Mouse (Mus musculus) C2C12 (cell line): ENCODE results near the gene Gm21988. TPM values are rescaled to one million over a fixed set of nuclear protein-coding genes. Genes with fewer than 3 reads are reported as not detected.
A peak's percentile ranks its signal among the peaks of the same experiment; 100 is the strongest.

Experiments used
- H3K27me3 ChIP-seq: one replicate; pipeline ENCODE4 v1.6.1; 2011; ENCODE audit not compliant: control insufficient read depth, insufficient read depth, insufficient read length
- H3K36me3 ChIP-seq: one replicate; pipeline ENCODE4 v1.6.1; 2011; ENCODE audit not compliant: control insufficient read depth, insufficient read depth
- H3K4me3 ChIP-seq: one replicate; pipeline ENCODE4 v1.5.1; 2011; ENCODE audit warnings: mild to moderate bottlenecking, control low read depth; ENCODE audit not compliant: poor library complexity, insufficient read depth, severe bottlenecking
- H3K79me2 ChIP-seq: one replicate; pipeline ENCODE4 v1.6.1; 2011; ENCODE audit not compliant: control insufficient read depth, insufficient read depth
- H3K79me3 ChIP-seq: one replicate; pipeline ENCODE4 v1.6.1; 2011; ENCODE audit warnings: low read depth, control low read depth
- H3ac ChIP-seq: one replicate; pipeline ENCODE3; 2011; ENCODE audit warnings: low read depth; ENCODE audit not compliant: control insufficient read depth, insufficient read length
- CEBPB ChIP-seq: IDR thresholded peaks from one replicate; pipeline ENCODE4 v1.6.1; 2011; ENCODE audit warnings: low read depth, mild to moderate bottlenecking, control low read depth, moderate library complexity
- CTCF ChIP-seq: IDR thresholded peaks from one replicate; pipeline ENCODE4 v1.5.1; 2011; ENCODE audit not compliant: control insufficient read depth, insufficient read depth, insufficient read length
- FOSL1 ChIP-seq: IDR thresholded peaks from one replicate; pipeline ENCODE4 v1.8.0; 2011; ENCODE audit warnings: mild to moderate bottlenecking, low read length; ENCODE audit not compliant: poor library complexity, insufficient read depth, severe bottlenecking
- MAX ChIP-seq: IDR thresholded peaks from one replicate; pipeline ENCODE4 v1.6.1; 2011; ENCODE audit warnings: mild to moderate bottlenecking, control low read depth
- MYOD1 ChIP-seq: IDR thresholded peaks from one replicate; pipeline ENCODE4 v1.6.1; 2011; ENCODE audit warnings: low read depth; ENCODE audit not compliant: control insufficient read depth, insufficient read length
- MYOG ChIP-seq: IDR thresholded peaks from one replicate; pipeline ENCODE4 v1.6.1; 2011; ENCODE audit not compliant: control insufficient read depth, insufficient read length; ENCODE audit errors: extremely low read depth
- USF1 ChIP-seq: IDR thresholded peaks from one replicate; pipeline ENCODE4 v1.6.1; 2011; ENCODE audit warnings: low read depth, mild to moderate bottlenecking, control low read depth, moderate library complexity
- polyA plus RNA-seq: library from polyadenylated mRNA; unstranded; fragments of >200 nt; fragmentation: generic; extraction: Trizol; gene quantifications from one replicate; pipeline ENCODE4 v1.2.1, GENCODE M21; 2012; ENCODE audit warnings: missing spikeins

The Gm21988 gene
- polyA plus RNA-seq, 1 experiment: 10.8 TPM

DNA sequence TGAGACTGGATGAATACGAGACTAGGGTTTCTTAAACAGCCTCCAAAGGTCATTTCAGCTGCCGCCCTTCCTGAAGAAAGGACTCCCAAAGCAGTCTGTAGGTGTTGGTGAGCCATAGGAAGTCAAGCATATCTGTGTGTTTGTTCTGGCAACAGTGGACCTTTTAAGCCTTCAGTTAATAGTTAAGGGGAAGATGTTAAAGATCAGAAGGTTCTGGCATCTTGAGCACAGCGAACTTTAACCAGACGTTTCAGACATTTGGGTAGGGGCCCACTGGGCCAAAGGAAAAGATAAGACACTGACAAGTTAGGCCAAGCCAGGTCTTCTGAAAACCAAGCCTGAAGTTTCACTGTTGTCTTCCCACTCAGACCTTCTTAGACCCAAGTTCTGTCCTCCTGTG, 21.6 kb downstream of the Gm21988 start:
- peaks cover 30% of the 10 kb centered on the region for H3K36me3 ChIP-seq
- no peak overlapping the region for H3ac ChIP-seq
- TF ChIP-seq CTCF: no peak
- no peaks in the 10 kb centered on the region for H3K27me3 ChIP-seq
- H3K4me3 ChIP-seq: no peak overlapping the region
- H3K79me2 ChIP-seq: peaks cover 90% of the 10 kb centered on the region
- peaks cover 20% of the 10 kb centered on the region for H3K79me3 ChIP-seq

DNA sequence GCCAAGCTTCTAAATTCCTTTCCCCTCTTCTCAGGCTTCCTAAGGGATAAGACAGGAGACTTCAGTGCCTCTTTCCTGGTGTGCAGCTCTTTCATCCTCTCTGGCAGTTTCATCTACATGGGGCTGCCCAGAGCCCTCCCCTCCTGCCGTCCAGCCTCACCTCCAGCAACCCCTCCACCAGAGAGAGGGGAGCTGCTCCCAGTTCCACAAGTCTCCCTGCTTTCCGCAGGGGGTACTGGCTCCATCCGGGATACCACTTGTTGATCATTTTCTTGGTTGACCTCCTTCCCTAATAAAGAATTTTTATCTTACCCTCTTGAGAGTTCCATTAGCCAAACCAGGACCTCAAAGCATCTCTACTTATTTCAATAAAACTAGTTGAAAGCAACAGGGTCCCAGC, 23.5 kb downstream of the Gm21988 start:
- TF ChIP-seq MAX (no peak), CEBPB (no peak)
- H3K4me3 ChIP-seq: peak overlapping the region; percentile 59
- H3K79me2 ChIP-seq: peaks cover 74% of the 10 kb centered on the region
- peak overlapping the region; percentile 75 for H3ac ChIP-seq
- H3K27me3 ChIP-seq: no peaks in the 10 kb centered on the region
- H3K36me3 ChIP-seq: peaks cover 30% of the 10 kb centered on the region
- H3K79me3 ChIP-seq: peaks cover 20% of the 10 kb centered on the region

DNA sequence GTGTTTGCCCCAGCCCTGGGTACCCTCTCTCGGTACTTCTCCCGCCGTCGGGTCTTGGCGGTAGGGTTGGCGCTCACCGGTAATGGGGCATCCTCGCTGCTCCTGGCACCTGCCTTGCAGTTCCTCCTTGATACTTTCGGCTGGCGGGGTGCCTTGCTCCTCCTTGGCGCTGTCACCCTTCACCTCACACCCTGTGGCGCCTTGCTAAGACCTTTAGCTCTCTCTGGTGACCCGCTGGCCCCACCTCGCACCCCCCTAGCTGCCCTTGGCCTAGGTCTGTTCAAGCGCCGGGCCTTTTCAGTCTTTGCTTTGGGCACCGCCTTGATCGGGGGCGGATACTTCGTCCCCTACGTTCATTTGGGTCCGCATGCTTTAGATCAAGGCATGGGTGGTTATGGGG, 24.3 kb downstream of the Gm21988 start:
- TF ChIP-seq MAX (peak; percentile 30), FOSL1 (no peak)
- Histone ChIP-seq H3K79me3 (peaks cover 20% of the 10 kb centered on the region), H3K27me3 (no peaks in the 10 kb centered on the region), H3K36me3 (peaks cover 30% of the 10 kb centered on the region), H3K4me3 (peak overlapping the region; percentile 59), H3ac (peak overlapping the region; percentile 75), H3K79me2 (peaks cover 71% of the 10 kb centered on the region)

DNA sequence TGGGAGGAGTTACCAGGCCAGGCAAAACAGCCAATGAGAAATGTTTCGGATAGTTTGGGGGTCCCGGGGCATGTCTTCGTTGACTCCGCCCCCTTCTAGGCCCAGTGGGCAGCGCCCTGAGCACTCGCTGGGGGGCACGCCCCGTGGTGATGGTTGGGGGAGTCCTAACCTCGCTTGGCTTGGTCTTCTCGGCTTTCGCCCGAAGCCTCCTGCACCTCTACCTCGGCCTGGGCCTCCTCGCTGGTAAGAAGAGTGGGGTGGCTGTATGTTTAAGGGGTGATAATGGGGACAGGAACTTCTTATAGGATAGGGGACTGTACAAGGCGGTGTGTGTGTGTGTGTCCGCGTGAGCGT, 24.8 kb downstream of the Gm21988 start:
- peaks cover 20% of the 10 kb centered on the region for H3K79me3 ChIP-seq
- H3ac ChIP-seq: peak overlapping the region; percentile 75
- no peaks in the 10 kb centered on the region for H3K27me3 ChIP-seq
- H3K79me2 ChIP-seq: peaks cover 67% of the 10 kb centered on the region
- TF ChIP-seq FOSL1 (no peak), MYOD1 (no peak), CEBPB (no peak), CTCF (no peak), USF1 (no peak), MYOG (no peak), MAX (no peak)
- H3K4me3 ChIP-seq: peak overlapping the region; percentile 59
- peaks cover 30% of the 10 kb centered on the region for H3K36me3 ChIP-seq

DNA sequence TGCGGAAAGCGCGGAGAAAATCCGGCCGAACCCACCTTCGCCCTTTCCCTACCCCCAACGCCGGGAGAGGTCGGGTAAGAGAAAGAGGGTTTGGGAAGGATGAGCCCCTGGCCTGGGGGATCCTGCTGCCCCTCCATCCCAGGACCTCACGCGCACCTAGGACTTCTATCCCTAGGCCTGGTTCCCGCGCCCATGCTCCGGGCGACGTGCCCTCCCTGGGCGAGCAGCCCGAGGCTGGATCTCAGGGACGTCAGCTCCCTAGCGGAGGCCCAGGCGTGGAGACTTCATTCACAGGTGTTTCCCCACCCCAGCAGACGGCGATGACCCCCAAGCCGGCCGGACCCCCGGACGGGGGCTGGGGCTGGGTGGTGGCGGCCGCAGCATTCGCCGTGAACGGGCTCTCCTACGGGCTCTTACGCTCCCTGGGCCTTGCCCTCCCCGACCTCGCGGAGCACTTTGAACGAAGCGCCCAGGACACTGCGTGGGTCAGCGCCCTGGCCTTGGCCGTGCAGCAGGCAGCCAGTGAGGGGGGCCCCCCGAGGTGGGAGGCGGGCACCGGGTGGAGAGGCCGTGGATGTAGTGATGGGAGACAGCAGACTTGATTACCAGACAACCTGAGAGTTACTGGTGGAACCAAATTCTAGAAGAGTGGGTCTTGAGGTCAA, 25.3 kb downstream of the Gm21988 start:
- H3K79me2 ChIP-seq: peaks cover 61% of the 10 kb centered on the region
- H3K36me3 ChIP-seq: peaks cover 30% of the 10 kb centered on the region
- H3K4me3 ChIP-seq: peak overlapping the region; percentile 59
- H3ac ChIP-seq: peak overlapping the region; percentile 84
- H3K27me3 ChIP-seq: no peaks in the 10 kb centered on the region
- no peak for TF ChIP-seq CTCF
- TF ChIP-seq MAX: peak; percentile 33
- peaks cover 20% of the 10 kb centered on the region for H3K79me3 ChIP-seq

GRCm38 (mm10) chr11:70213736-70214135, 25.9 kb downstream of the Gm21988 start:
- Histone ChIP-seq H3K4me3 (peak overlapping the region; percentile 59), H3K27me3 (no peaks in the 10 kb centered on the region)

DNA sequence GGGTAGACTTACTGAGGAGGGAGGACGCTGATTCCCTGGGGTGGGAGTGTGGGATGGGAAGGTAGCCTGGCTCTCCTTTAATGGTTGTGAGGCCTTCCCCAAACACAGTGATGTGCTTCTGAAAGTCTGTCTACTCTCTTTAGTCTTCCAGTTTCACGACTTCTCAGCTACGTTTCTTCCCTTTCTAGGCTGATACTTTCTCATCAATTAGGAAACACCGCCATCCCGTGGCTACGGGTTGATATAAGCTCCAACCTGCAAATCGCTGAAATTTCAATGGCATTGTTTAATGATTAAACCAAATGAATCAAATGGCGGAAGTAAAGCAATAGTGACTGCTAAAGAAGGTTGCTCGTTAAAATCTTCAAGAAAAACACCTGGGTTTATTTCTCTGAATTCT, 26.7 kb downstream of the Gm21988 start:
- peak overlapping the region; percentile 36 for H3ac ChIP-seq
- TF ChIP-seq MAX: peak; percentile 34
- TF ChIP-seq MYOD1: no peak
- peaks cover 17% of the 10 kb centered on the region for H3K79me3 ChIP-seq
- peaks cover 47% of the 10 kb centered on the region for H3K79me2 ChIP-seq
- H3K27me3 ChIP-seq: no peaks in the 10 kb centered on the region
- peaks cover 21% of the 10 kb centered on the region for H3K36me3 ChIP-seq
- no peak overlapping the region for H3K4me3 ChIP-seq

More at GRCm38 (mm10) chr11:70213736-70214135, 25.9 kb downstream of the Gm21988 start:
- Histone ChIP-seq H3K79me2 (peaks cover 56% of the 10 kb centered on the region), H3K79me3 (peaks cover 20% of the 10 kb centered on the region), H3ac (peak overlapping the region; percentile 84), H3K36me3 (peaks cover 30% of the 10 kb centered on the region)
- TF ChIP-seq MYOG: no peak
- TF ChIP-seq CEBPB: no peak
- no peak for TF ChIP-seq MAX
- TF ChIP-seq FOSL1: no peak
- no peak for TF ChIP-seq MYOD1
- TF ChIP-seq CTCF: no peak
- TF ChIP-seq USF1: no peak
